Mouse (Mus musculus): ENCODE measurements around the gene Rad23b. TPM values are rescaled to one million over a fixed set of nuclear protein-coding genes. Genes with fewer than 3 reads are reported as not detected.
"Not testable (repeated sequence)": the region's sequence is repeated elsewhere in the genome, so short reads cannot be mapped to it uniquely, and the experiment has no call there.

The Rad23b gene
- polyA plus RNA-seq, 1 experiment from 2014 or later, result 60.2 TPM

DNA sequence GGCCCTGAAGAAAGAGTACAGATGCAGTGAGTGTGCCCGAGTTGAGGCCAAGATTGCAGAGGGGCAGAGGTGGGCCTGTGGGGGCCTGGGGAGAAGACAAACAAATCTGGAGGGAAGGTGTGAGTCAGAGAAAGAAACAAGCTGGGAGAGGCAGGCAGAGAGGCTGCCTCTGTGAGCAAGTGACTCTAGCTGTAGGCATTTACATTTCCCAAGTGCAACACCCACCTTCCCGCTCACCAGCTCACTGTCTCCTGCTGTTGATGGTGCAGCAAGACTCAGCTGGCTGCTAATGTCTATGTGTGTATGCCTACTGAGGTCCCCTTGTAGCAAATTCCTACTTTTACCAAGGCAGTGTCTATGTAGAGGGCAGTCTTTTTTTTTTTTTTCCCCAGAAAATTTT, 58.2 kb downstream of the Rad23b start:
- WGBS, result 46% methylated on average over 2 of the region's 2 CpGs
- no peak overlapping the region for H3K27ac ChIP-seq (replicated peaks in 1 of 2; ENCODE audit: control insufficient read depth in 1 of 2, insufficient read depth in 1 of 2, low read depth in 2 of 2, low read length in 2 of 2)

DNA sequence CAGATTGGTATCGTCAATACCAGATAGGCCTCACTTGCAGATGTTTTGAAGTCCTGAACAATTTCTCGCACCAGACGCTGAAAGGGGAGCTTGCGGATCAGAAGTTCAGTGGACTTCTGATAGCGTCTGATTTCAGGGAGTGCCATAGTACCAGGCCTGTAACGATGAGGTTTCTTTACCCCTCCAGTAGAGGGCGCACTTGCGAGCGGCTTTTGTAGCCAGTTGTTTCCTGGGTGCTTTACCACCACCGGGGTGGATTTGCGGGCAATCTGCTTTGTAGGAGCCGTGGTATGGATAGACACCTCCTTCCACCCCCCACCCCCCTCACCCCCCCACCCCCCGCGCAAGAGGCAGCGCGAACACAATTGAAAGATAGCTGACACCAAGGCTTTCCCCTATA, 59.2 kb downstream of the Rad23b start:
- no peak overlapping the region for H3K9ac ChIP-seq (ENCODE audit: low read length)
- WGBS, result 94% methylated on average over 16 of the region's 16 CpGs
- no peaks in the 10 kb centered on the region for H3K9me3 ChIP-seq (ENCODE audit: control insufficient read depth, low read length)
- no peak overlapping the region for H3K4me2 ChIP-seq (ENCODE audit: low read length)
- no peak overlapping the region for H3K4me3 ChIP-seq (ENCODE audit: control insufficient read depth in 1 of 2, insufficient read depth in 1 of 2, low read depth in 1 of 2, low read length in 2 of 2)
- H3K27ac ChIP-seq (replicated peaks in 1 of 2; ENCODE audit: control insufficient read depth in 1 of 2, insufficient read depth in 1 of 2, low read depth in 2 of 2, low read length in 2 of 2), result no peak overlapping the region
- no peaks in the 10 kb centered on the region for H3K27me3 ChIP-seq (ENCODE audit: control insufficient read depth, insufficient read depth, low read length)
- no peaks in the 10 kb centered on the region for H3K4me1 ChIP-seq (ENCODE audit: control insufficient read depth in 2 of 2, insufficient read depth in 2 of 2, low read length in 2 of 2)
- no peaks in the 10 kb centered on the region for H3K36me3 ChIP-seq (ENCODE audit: control insufficient read depth, insufficient read depth, low read length)
- no peak for ATAC-seq (ENCODE audit: insufficient number of reproducible peaks, insufficient read depth, low FRiP score, low read depth)

More for the DNA sequence above, 58.2 kb downstream of the Rad23b start:
- no peak overlapping the region for H3K4me2 ChIP-seq (ENCODE audit: low read length)
- no peaks in the 10 kb centered on the region for H3K36me3 ChIP-seq (ENCODE audit: control insufficient read depth, insufficient read depth, low read length)
- H3K4me3 ChIP-seq (ENCODE audit: control insufficient read depth in 1 of 2, insufficient read depth in 1 of 2, low read depth in 1 of 2, low read length in 2 of 2), result no peak overlapping the region
- no peaks in the 10 kb centered on the region for H3K27me3 ChIP-seq (ENCODE audit: control insufficient read depth, insufficient read depth, low read length)
- no peak for ATAC-seq (ENCODE audit: insufficient number of reproducible peaks, insufficient read depth, low FRiP score, low read depth)
- H3K9ac ChIP-seq (ENCODE audit: low read length), result no peak overlapping the region
- no peaks in the 10 kb centered on the region for H3K4me1 ChIP-seq (ENCODE audit: control insufficient read depth in 2 of 2, insufficient read depth in 2 of 2, low read length in 2 of 2)
- no peaks in the 10 kb centered on the region for H3K9me3 ChIP-seq (ENCODE audit: control insufficient read depth, low read length)

DNA sequence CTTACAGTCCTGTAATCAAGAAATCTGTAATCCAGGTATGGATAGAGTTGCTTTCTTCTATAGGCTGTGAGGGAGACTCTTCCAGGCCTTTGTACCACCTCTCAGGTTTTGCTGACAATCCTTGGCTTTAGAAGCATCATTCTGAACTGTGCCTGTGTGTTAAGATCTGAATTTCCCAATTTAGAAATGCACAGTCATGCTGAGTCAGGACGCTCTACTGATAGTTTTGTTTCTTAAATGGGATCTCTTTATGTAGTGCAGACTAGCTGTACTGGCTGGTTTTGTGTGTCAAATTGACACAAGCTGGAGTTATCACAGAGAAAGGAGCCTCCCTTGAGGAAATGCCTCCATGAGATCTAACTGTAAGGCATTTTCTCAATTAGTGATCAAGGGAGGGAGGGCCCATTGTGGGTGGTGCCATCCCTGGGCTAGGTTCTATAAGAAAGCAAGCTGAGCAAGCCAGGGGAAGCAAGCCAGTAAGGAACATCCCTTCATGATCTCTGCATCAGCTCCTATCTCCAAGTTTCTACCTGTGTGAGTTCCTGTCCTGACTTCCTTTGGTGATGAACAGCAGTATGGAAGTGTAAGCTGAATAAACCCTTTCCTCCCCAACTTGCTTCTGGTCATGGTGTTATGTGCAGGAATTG, 59.9 kb downstream of the Rad23b start:
- not testable (repeated sequence) for H3K36me3 ChIP-seq (ENCODE audit: control insufficient read depth, insufficient read depth, low read length); ATAC-seq (ENCODE audit: insufficient number of reproducible peaks, insufficient read depth, low FRiP score, low read depth)

DNA sequence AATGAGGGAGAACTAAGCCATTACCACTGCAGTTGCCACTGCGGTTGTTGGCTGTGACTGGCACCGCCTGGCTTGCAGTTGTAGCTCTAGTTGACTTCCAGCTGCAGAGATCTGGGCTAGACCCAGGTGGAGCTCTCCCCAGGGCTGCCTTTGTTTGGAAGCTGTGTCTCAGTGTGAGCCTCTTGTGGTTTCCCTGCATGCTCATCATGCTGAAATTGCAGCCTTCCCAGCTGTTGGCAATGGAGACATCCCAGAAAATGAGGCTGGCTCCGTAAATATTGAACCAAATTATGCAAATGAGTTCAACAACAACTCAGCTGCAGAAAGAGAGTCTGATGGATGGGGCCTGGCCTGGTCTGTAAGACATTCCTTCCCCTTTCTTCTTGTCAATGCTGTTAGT, 66.0 kb downstream of the Rad23b start:
- H3K27me3 ChIP-seq (ENCODE audit: control insufficient read depth, insufficient read depth, low read length), result no peaks in the 10 kb centered on the region
- H3K9me3 ChIP-seq (ENCODE audit: control insufficient read depth, low read length), result peaks cover 3% of the 10 kb centered on the region; the same call in 1 of the 2 replicates
- 71% methylated on average over 3 of the region's 3 CpGs for WGBS
- H3K4me3 ChIP-seq (ENCODE audit: control insufficient read depth in 1 of 2, insufficient read depth in 1 of 2, low read depth in 1 of 2, low read length in 2 of 2), result no peak overlapping the region
- H3K4me2 ChIP-seq (ENCODE audit: low read length), result no peak overlapping the region
- no peak overlapping the region for H3K27ac ChIP-seq (replicated peaks in 1 of 2; ENCODE audit: control insufficient read depth in 1 of 2, insufficient read depth in 1 of 2, low read depth in 2 of 2, low read length in 2 of 2)
- H3K4me1 ChIP-seq (ENCODE audit: control insufficient read depth in 2 of 2, insufficient read depth in 2 of 2, low read length in 2 of 2), result no peaks in the 10 kb centered on the region
- H3K36me3 ChIP-seq (ENCODE audit: control insufficient read depth, insufficient read depth, low read length), result no peaks in the 10 kb centered on the region
- no peak for ATAC-seq (ENCODE audit: insufficient number of reproducible peaks, insufficient read depth, low FRiP score, low read depth)
- H3K9ac ChIP-seq (ENCODE audit: low read length), result no peak overlapping the region

More for the DNA sequence above, 59.9 kb downstream of the Rad23b start:
- not testable (repeated sequence) for H3K27me3 ChIP-seq (ENCODE audit: control insufficient read depth, insufficient read depth, low read length); H3K4me3 ChIP-seq (ENCODE audit: control insufficient read depth in 1 of 2, insufficient read depth in 1 of 2, low read depth in 1 of 2, low read length in 2 of 2); H3K9ac ChIP-seq (ENCODE audit: low read length); H3K4me2 ChIP-seq (ENCODE audit: low read length); H3K9me3 ChIP-seq (ENCODE audit: control insufficient read depth, low read length); H3K27ac ChIP-seq (replicated peaks in 1 of 2; ENCODE audit: control insufficient read depth in 1 of 2, insufficient read depth in 1 of 2, low read depth in 2 of 2, low read length in 2 of 2); H3K4me1 ChIP-seq (ENCODE audit: control insufficient read depth in 2 of 2, insufficient read depth in 2 of 2, low read length in 2 of 2)
- WGBS, result 74% methylated on average over 1 of the region's 1 CpGs

DNA sequence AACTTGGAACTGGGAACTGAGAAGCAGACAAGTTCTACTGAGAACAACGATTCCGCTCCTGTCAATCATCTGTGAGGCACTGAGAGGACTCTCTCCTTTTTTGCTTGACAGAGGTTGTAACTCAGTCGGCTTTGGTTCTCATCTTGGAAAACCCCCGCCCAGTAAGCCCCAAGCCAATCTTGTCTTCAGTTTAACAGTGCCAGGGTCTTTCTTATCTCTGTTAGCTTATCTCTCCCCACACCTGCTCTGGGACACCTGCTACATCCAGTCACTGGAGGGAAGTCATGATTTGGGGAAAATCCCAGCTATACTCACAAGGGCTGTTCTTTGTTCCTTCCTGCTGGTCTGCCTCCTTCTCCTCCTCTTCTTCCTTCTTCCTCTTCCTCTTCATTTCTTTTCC, 76.4 kb downstream of the Rad23b start:
- Histone ChIP-seq H3K27ac (replicated peaks in 1 of 2; ENCODE audit: control insufficient read depth in 1 of 2, insufficient read depth in 1 of 2, low read depth in 2 of 2, low read length in 2 of 2) (no peak overlapping the region), H3K9me3 (ENCODE audit: control insufficient read depth, low read length) (no peaks in the 10 kb centered on the region), H3K4me1 (ENCODE audit: control insufficient read depth in 2 of 2, insufficient read depth in 2 of 2, low read length in 2 of 2) (no peaks in the 10 kb centered on the region), H3K4me3 (ENCODE audit: control insufficient read depth in 1 of 2, insufficient read depth in 1 of 2, low read depth in 1 of 2, low read length in 2 of 2) (no peak overlapping the region), H3K4me2 (ENCODE audit: low read length) (no peak overlapping the region), H3K9ac (ENCODE audit: low read length) (no peak overlapping the region), H3K27me3 (ENCODE audit: control insufficient read depth, insufficient read depth, low read length) (no peaks in the 10 kb centered on the region), H3K36me3 (ENCODE audit: control insufficient read depth, insufficient read depth, low read length) (no peaks in the 10 kb centered on the region)
- no peak for ATAC-seq (ENCODE audit: insufficient number of reproducible peaks, insufficient read depth, low FRiP score, low read depth)
- 46% methylated on average over 4 of the region's 4 CpGs for WGBS

Other genes starting within 250 kb of the Rad23b start
- gene Klf4, start 182.4 kb downstream of the Rad23b start, polyA plus RNA-seq (2014; fragmentation: Nextera tagmentation; extraction: Ambion mirVana), result 4.0 and 4.2 TPM in 2 replicates